9 mouse cellular contexts compared by ENCODE assay signal in genomic region chr4:102239102-102239501, GRCm38 (mm10).
"Had no signal": no experiment of that assay in that cellular context is flagged by ENCODE, and none has a peak within 500 bp of the region (broad histone marks: within the 10 kb centered on the region; RNA-seq: fewer than 3 reads in every experiment).

No protein-coding gene starts in this region.

- H3K36me3 ChIP-seq: kidney, embryonic 15.5 days; limb, embryonic 13.5 days; neural tube, embryonic 15.5 days had no signal

- H3K27ac ChIP-seq: kidney, embryonic 15.5 days; limb, embryonic 13.5 days; liver, embryonic 14.5 days had no signal

- H3K9ac ChIP-seq: kidney, embryonic 15.5 days; limb, embryonic 13.5 days; liver, embryonic 14.5 days; neural tube, embryonic 15.5 days had no signal

- H3K27me3 ChIP-seq: kidney, embryonic 15.5 days; limb, embryonic 13.5 days; neural tube, embryonic 15.5 days had no signal

- DNase-seq: kidney, adult 2 months; kidney, postnatal 14 days; lung, adult 18-20 months; thymus, postnatal 36 days had no signal

- H3K4me3 ChIP-seq: kidney, embryonic 15.5 days; limb, embryonic 13.5 days; myocyte; neural tube, embryonic 15.5 days had no signal

- H3K9me3 ChIP-seq: kidney, embryonic 15.5 days; limb, embryonic 13.5 days; neural tube, embryonic 15.5 days had no signal

- H3K4me2 ChIP-seq: kidney, embryonic 15.5 days; limb, embryonic 13.5 days had no signal

- H3K4me1 ChIP-seq: kidney, embryonic 15.5 days; limb, embryonic 13.5 days had no signal
